Mouse (Mus musculus) liver, postnatal 0 days (tissue): ENCODE results near the gene Gns. TPM values are rescaled to one million over a fixed set of nuclear protein-coding genes. Genes with fewer than 3 reads are reported as not detected.

ENCODE experiments used
- ATAC-seq: fragments of 200-750 bp; cut with Nextera tagmentation; 2 replicates; pipeline ENCODE4 v1.8.0; 2017; ENCODE audit warnings: mild to moderate bottlenecking, moderate library complexity
- DNase-seq: peaks from one replicate; pipeline ENCODE4 v3.0.0-alpha.2; 2016
- H3K27ac ChIP-seq: fragments of 300-500 bp; sonication (generic); 2 replicates; pipeline ENCODE4 v1.5.1; 2014; ENCODE audit warnings: antibody characterized with exemption, moderate library complexity, mild to moderate bottlenecking, low read depth
- H3K27me3 ChIP-seq: fragments of 300-500 bp; sonication (generic); 2 replicates; pipeline ENCODE4 v1.6.1; 2014; ENCODE audit warnings: low read length, control low read depth, mixed read lengths; ENCODE audit not compliant: insufficient read depth
- H3K36me3 ChIP-seq: fragments of 300-500 bp; sonication (generic); replicated peaks from 2 replicates; pipeline ENCODE4 v1.6.1; 2014; ENCODE audit warnings: mild to moderate bottlenecking, control low read depth, low read length, moderate library complexity, mixed read lengths; ENCODE audit not compliant: insufficient read depth
- H3K4me1 ChIP-seq: fragments of 300-500 bp; sonication (generic); 2 replicates; pipeline ENCODE4 v1.6.1; 2014; ENCODE audit warnings: antibody characterized with exemption, mild to moderate bottlenecking, control low read depth; ENCODE audit not compliant: insufficient read depth
- H3K4me2 ChIP-seq: fragments of 300-500 bp; sonication (generic); 2 replicates; pipeline ENCODE4 v1.6.1; 2014; ENCODE audit warnings: low read depth, mild to moderate bottlenecking, low read length, moderate library complexity, mixed read lengths
- H3K4me3 ChIP-seq: fragments of 300-500 bp; sonication (generic); 2 replicates; pipeline ENCODE4 v1.5.1; 2014; ENCODE audit warnings: low read depth, low read length
- H3K9ac ChIP-seq: fragments of 300-500 bp; sonication (generic); replicated peaks from 2 replicates; pipeline ENCODE4 v1.6.1; 2014; ENCODE audit warnings: mild to moderate bottlenecking, moderate library complexity
- H3K9me3 ChIP-seq: fragments of 300-500 bp; sonication (generic); 2 replicates; pipeline ENCODE4 v1.6.1; 2016; ENCODE audit warnings: mild to moderate bottlenecking, control low read depth, low read length, mixed read lengths
- CTCF ChIP-seq: sonication (generic); IDR thresholded peaks from 2 replicates; pipeline ENCODE4 v1.5.1; 2016; ENCODE audit warnings: antibody characterized with exemption, low read depth
- EP300 ChIP-seq: IDR thresholded peaks from 2 replicates; pipeline ENCODE4 v1.6.1; 2016; ENCODE audit warnings: antibody characterized with exemption, low read depth, mild to moderate bottlenecking
- WGBS: fragments of 180-500 bp; shearing (Covaris S2); extraction: QIAGEN DNeasy Blood & Tissue Kit; methylation state at CpG from one replicate; pipeline ENCODE4 v1.1.7; 2014; ENCODE audit not compliant: insufficient replicate concordance; 5-methylcytosine and 5-hydroxymethylcytosine counted together
- polyA plus RNA-seq: library from polyadenylated mRNA; unstranded; fragments of >200 nt; fragmentation: Nextera tagmentation; extraction: Ambion mirVana; gene quantifications from 2 replicates; pipeline ENCODE4 v1.2.1, GENCODE M21; 2015

Gns gene
- polyA plus RNA-seq, 1 experiment from 2014 or later: 27.7 TPM

GRCm38 (mm10) chr10:121429581-121429980 lies 64.7 kb downstream of the Gns start:
- Histone ChIP-seq H3K36me3 (no peaks in the 10 kb centered on the region), H3K9ac (peak overlapping the region; percentile 1; the same call in 1 of the 2 replicates), H3K9me3 (no peaks in the 10 kb centered on the region), H3K4me3 (0 out of 2 replicates have a peak overlapping the region, but pooled peaks have one; percentile 1), H3K4me2 (peak overlapping the region; percentile 62), H3K4me1 (peaks cover 76% of the 10 kb centered on the region), H3K27me3 (no peaks in the 10 kb centered on the region), H3K27ac (peak overlapping the region; percentile 56)
- ATAC-seq (peak; percentile 11; the same call in 1 of the 2 replicates), DNase-seq (no peak)
- WGBS: 13% methylated on average over 8 of the region's 8 CpGs
- TF ChIP-seq CTCF (no peak), EP300 (no peak)

DNA sequence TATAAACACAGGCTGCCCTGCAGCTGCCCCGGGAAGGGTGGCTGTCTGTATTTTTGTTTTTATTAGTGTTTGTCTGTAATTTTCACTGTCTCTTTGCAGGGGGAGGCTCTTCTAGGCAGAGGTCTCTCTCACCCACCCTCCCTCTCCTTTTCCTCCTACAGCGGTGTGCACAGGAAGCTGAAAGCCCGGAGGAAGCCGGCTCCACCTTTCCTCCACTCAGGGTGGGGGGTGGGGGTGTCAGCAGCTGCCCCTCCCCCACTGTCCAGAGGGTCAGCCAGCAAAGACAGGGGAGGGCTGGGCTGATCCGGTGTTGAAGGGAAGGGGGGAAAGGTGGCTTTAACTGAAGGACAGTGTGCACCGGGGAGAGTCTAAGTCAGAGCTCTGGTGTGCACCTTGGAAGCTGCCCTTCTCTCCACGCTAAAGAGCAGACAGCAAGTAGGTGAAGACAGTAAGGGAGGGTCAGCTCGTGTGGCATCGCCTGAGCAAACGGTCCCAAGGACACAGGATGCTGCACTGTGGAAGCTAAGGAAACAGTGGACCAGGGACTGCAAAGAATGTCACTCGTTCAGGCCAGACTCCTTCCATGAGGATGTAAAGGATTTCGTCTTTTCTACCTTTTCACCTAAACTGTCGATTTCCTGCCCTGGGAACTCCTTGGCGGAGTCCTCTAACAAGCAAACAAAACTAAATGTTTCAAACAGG lies 65.2 kb downstream of the Gns start:
- Histone ChIP-seq H3K4me3 (0 out of 2 replicates have a peak overlapping the region, but pooled peaks have one; percentile 1), H3K36me3 (no peaks in the 10 kb centered on the region), H3K9ac (peak overlapping the region; percentile 44; the same call in 1 of the 2 replicates), H3K27me3 (no peaks in the 10 kb centered on the region), H3K27ac (peak overlapping the region; percentile 56), H3K9me3 (no peaks in the 10 kb centered on the region), H3K4me1 (peaks cover 75% of the 10 kb centered on the region), H3K4me2 (peak overlapping the region; percentile 62)
- no peak; the same call in 1 of the 2 replicates for TF ChIP-seq EP300
- TF ChIP-seq CTCF: no peak
- WGBS: 17% methylated on average over 14 of the region's 14 CpGs
- DNase-seq: peak; percentile 48
- peak; percentile 50 for ATAC-seq

DNA sequence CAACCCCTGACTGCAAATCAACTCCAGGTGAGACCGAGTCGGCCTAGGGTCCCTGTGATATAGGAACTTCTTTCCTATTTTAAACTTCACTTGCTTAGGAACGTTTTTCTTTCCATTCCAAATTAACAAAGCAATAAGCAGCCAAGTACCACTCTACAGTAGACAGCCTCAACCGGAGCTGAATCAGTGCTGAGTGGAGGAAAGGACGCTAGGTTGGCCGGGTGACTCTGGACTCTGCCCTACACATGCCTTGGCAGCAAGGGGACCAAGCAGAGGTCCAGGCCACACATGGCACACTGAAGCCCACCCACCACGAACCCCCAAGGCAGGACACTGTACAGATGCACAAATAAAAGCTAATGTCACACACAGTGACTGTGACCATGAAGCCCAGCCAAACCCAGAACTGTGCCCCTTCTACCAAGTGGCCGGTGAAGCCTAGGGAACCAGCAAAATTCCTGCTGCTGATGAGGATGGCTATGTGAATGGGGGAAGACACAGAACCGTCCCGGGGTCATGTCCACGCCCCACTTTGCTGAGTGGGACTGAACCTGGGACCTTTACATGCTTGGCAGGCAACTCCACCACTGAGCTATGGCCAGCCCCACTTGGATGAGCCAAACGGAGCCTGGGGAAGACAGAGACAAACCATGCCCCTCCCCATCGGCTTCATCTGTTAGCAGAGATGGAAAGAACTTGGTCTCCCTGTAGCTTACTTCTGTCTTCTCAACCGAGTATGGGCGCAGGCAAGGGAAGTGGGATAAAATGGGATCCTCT lies 66.1 kb downstream of the Gns start:
- Histone ChIP-seq H3K36me3 (no peaks in the 10 kb centered on the region), H3K9ac (peak overlapping the region; percentile 16; the same call in 1 of the 2 replicates), H3K27ac (peak overlapping the region; percentile 73), H3K9me3 (no peaks in the 10 kb centered on the region), H3K4me1 (peaks cover 78% of the 10 kb centered on the region), H3K27me3 (no peaks in the 10 kb centered on the region), H3K4me3 (no peak overlapping the region), H3K4me2 (peak overlapping the region; percentile 62; the same call in 1 of the 2 replicates)
- no peak for TF ChIP-seq CTCF
- TF ChIP-seq EP300: no peak
- 50% methylated on average over 15 of the region's 15 CpGs for WGBS
- ATAC-seq (no peak), DNase-seq (no peak)

DNA sequence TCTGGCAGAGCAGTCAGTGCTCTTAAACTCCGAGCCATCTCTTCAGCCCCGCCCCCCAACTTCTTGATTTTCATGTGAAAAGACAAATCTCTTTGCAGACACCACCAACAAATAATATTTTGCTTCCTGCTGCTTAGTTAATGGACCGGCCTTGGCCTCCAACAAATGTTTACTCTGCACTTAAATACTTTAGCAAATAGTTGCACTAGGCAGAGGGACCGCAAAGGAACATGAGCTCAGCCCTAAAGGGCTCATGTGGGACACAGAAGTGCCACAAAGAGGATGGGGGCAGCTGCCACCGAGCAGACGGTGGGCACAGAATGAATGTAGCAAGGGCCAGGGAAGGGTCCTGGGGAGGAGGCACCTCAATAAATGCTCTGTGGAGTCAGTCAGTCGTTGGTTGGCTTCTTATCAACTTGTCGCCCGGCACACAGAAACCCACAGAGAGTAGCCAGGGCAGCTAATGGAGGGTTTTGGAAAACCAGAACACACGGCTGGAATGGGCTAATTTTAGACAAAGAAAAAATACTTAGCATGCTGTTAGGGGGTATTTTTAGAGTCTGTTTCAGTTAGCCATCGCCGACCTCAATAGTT lies 67.2 kb downstream of the Gns start:
- peak overlapping the region; percentile 73 for H3K27ac ChIP-seq
- no peaks in the 10 kb centered on the region; the same call in 1 of the 2 replicates for H3K36me3 ChIP-seq
- H3K4me1 ChIP-seq: peaks cover 84% of the 10 kb centered on the region
- H3K4me2 ChIP-seq: peak overlapping the region; percentile 55
- WGBS: 18% methylated on average over 12 of the region's 12 CpGs
- no peaks in the 10 kb centered on the region for H3K9me3 ChIP-seq
- no peaks in the 10 kb centered on the region for H3K27me3 ChIP-seq
- DNase-seq: no peak
- H3K9ac ChIP-seq: 0 out of 2 replicates have a peak overlapping the region, but pooled peaks have one; percentile 28
- TF ChIP-seq CTCF (no peak), EP300 (no peak)
- H3K4me3 ChIP-seq: no peak overlapping the region
- ATAC-seq: no peak

DNA sequence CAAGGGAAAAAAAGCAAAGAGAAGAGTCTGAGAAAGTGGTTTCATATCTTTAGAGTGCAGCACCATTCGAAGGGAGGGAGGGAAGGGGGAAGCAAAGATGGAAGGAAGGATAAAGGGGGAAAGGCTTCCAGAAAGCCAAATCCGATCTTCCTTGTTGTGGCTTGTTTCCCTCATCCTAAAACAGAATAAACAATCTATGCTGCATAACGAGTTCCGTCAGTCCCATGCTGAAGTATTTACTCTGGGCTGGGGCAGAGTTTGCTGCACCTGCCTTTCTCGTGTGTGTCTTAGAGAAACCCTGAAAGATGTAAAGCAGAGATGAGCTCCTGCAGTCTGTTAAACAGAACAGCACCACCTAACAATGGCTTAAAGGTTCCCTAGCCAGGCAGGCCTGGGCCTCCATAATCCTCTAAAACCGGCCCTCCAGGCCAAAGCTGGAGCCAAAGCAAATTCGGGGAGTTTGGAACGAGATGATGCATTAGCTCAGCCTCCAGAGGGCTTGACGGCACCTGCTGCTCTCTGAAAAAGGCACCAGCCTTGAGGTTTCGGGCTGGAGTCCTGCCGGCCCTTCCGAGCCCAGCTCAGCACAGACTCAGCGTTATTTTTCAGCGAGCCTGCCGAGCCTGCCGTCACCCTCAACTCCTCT lies 67.9 kb downstream of the Gns start:
- peak overlapping the region; percentile 73 for H3K27ac ChIP-seq
- TF ChIP-seq EP300 (peak; percentile 18; the same call in 1 of the 2 replicates), CTCF (0 out of 2 replicates have a peak, but pooled peaks have one; percentile 4)
- ATAC-seq (0 out of 2 replicates have a peak, but pooled peaks have one; percentile 6), DNase-seq (peak; percentile 34)
- peak overlapping the region; percentile 27; the same call in 1 of the 2 replicates for H3K9ac ChIP-seq
- H3K9me3 ChIP-seq: no peaks in the 10 kb centered on the region
- H3K4me3 ChIP-seq: no peak overlapping the region
- H3K27me3 ChIP-seq: no peaks in the 10 kb centered on the region
- no peaks in the 10 kb centered on the region; the same call in 1 of the 2 replicates for H3K36me3 ChIP-seq
- peaks cover 78% of the 10 kb centered on the region for H3K4me1 ChIP-seq
- 17% methylated on average over 16 of the region's 16 CpGs for WGBS
- peak overlapping the region; percentile 55 for H3K4me2 ChIP-seq
